Mouse (Mus musculus) neutrophil, adult 65 days (primary cell): ENCODE results near the gene Lypd3. TPM values are rescaled to one million over a fixed set of nuclear protein-coding genes. Genes with fewer than 3 reads are reported as not detected.

Source experiments
- total RNA-seq: library from RNA; stranded (reverse); gene quantifications from 2 replicates; pipeline ENCODE4 v1.2.4, GENCODE M21; 2023

Lypd3 gene
- not detected in 2 replicates for total RNA-seq

GRCm38 (mm10) chr7:24636264-24636663 lies at the start of gene Lypd3:
Gene Lypd3 (plus strand): TSS chr7:24636550.

DNA sequence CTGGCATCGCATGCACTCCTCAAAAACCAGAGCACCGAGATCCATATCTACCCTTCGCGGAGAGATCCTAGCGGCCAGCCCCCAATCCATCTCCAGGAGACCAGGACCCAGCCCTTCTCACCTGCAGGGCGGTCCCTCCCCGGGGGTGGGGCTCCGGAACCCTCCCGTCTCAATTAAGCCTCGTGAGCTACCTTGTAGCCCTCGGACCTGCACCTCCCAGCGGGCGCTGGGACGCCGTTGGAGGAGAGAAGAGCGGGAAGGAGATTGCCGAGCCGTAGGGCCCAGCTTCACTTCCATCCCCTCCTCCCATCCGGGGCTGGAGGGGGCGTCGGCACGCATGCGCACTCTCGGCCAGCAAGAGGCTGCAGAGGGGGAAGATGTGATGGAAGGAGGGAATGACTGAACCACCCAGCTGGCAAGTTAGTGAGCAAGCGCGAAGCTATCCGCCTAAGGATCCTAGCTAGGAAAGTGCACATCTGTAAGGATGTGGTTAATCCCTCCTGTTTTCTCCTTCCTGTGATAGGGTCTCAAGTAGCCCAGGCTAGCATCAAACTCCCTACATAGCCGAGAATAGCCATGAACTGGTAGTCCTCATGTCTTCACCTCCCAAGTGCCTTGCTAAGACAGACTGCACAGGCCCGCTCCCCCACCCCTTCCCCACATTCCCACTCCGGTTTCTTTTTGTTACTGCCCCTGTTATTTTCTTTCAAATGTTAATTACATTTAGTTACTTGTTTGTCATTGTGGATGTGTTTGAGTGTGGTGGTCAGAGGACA lies 48.8 kb upstream of the Lypd3 start, which contains the start of the genes Ethe1 and Zfp575:
Gene Ethe1, plus strand, starts transcription at position 214 of the 776 bp plus-strand sequence.
Gene Zfp575, minus strand, starts transcription at position 312 of the 776 bp plus-strand sequence.

DNA sequence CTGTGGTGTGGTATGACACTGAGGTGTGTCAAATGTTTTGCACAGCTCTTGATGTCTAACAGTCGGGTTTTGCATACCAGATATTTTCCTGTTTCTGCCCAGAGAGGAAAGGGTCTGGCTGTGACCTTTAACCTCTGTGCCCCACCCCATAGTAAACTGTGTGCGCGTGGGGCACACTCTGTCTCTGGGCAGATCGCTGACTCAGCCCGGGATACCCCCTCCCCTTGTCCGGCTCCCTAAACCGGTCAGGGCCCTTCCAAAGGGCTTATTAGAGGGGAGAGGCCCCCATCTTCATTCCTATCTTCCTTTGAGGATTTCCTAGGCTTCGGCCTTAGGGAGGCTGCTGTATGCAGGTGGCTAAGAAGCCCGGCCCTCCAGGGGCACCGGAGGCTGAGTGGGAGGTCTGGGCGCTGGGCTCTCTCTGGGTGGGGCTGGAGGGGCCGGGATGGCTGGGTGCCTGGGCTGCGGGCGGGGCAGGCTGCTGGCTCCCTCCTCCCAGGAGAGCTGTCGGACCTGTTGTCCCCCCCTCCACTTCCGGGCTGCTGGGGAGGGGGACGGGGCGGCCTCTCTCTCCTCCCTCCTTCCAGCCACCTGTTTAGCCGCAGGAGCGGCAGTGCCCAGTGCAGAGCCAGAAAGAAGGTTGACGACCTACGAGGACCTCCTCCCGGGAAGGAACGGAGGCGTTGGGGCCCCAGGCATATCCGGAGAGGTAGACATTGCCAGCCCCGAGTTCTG lies 26.0 kb upstream of the Lypd3 start, which contains the start of gene Phldb3:
Gene Phldb3, plus strand, starts transcription at position 620 of the 735 bp plus-strand sequence.

DNA sequence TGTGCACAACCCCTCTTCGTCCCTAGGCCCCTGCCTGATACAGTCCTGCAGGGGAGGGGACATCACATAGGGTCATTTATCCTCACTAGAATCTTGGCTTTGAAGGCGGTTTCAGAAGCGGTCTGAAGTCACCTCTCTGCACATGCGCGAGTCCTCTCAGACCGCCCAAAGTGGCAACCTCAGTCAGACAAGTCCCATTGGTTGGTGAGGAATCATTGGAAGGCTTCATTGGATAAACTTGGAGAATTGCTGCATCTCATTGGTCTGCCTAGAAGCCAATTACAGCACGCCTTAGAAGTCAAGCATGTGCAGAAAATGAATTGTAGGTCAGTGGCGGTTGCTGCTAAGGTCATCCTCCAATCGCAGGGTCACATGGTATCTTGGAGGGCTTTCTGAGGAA lies 40.2 kb downstream of the Lypd3 start, which contains the start of gene Tex101:
Gene Tex101, minus strand, starts transcription at position 101 of the 400 bp plus-strand sequence.

Other genes starting within 250 kb of the Lypd3 start
- gene Smg9, start 236.9 kb upstream of the Lypd3 start, total RNA-seq, result 55.2 and 65.2 TPM in 2 replicates
- gene Irgc1, start 184.3 kb upstream of the Lypd3 start, total RNA-seq, result 2.0 and 2.1 TPM in 2 replicates
- gene Plaur, start 174.1 kb upstream of the Lypd3 start, total RNA-seq, result 1,192 and 1,464 TPM in 2 replicates
- gene Cadm4, start 154.5 kb upstream of the Lypd3 start, total RNA-seq, result 0.29 TPM in 1 of 2 replicates, not detected in the other
- 0.41 TPM in 1 of 2 replicates, not detected in the other for gene Zfp428, start 129.5 kb upstream of the Lypd3 start, total RNA-seq
- not detected in 2 replicates for gene AC161166.1, start 124.1 kb upstream of the Lypd3 start, total RNA-seq
- 4.4 and 6.3 TPM in 2 replicates for gene Irgq, start 105.9 kb upstream of the Lypd3 start, total RNA-seq
- not detected in 2 replicates for gene Pinlyp, start 90.4 kb upstream of the Lypd3 start, total RNA-seq
- gene Xrcc1, start 90.3 kb upstream of the Lypd3 start, total RNA-seq, result 29.1 and 35.1 TPM in 2 replicates
- gene Ethe1, start 49.0 kb upstream of the Lypd3 start, total RNA-seq, result 57.3 and 69.3 TPM in 2 replicates
- 0.14 and 0.22 TPM in 2 replicates for gene Zfp575, start 48.9 kb upstream of the Lypd3 start, total RNA-seq
- gene Phldb3, start 25.8 kb upstream of the Lypd3 start, total RNA-seq, result 5.0 and 6.5 TPM in 2 replicates
- gene Tex101, start 40.1 kb downstream of the Lypd3 start, total RNA-seq, result not detected in 2 replicates
- gene BC049730, start 72.7 kb downstream of the Lypd3 start, total RNA-seq, result 1.6 and 2.2 TPM in 2 replicates
- 5.8 and 13.4 TPM in 2 replicates for gene Gm4763, start 90.4 kb downstream of the Lypd3 start, total RNA-seq
- 1,275 and 1,351 TPM in 2 replicates for gene Cd177, start 123.8 kb downstream of the Lypd3 start, total RNA-seq
- 69.9 and 84.9 TPM in 2 replicates for gene Ceacam10, start 140.7 kb downstream of the Lypd3 start, total RNA-seq
- 2.0 and 3.2 TPM in 2 replicates for gene Gm9844, start 225.7 kb downstream of the Lypd3 start, total RNA-seq
- gene Lypd4, start 233.4 kb downstream of the Lypd3 start, total RNA-seq, result not detected in 2 replicates
- not detected in 2 replicates for gene Dmrtc2, start 233.5 kb downstream of the Lypd3 start, total RNA-seq
- 415 and 552 TPM in 2 replicates for gene Rps19, start 247.8 kb downstream of the Lypd3 start, total RNA-seq